Mouse (Mus musculus) c-Kit-positive CD71-positive TER-119-negative erythroid progenitor cells, embryonic 14.5 days (primary cell): ENCODE measurements around the gene Hist1h4c.

Experiments used
- DNase-seq: peaks from one replicate; pipeline ENCODE4 v3.0.0-alpha.2; 2013; ENCODE audit warnings: low read depth

Gene Hist1h4c

DNA sequence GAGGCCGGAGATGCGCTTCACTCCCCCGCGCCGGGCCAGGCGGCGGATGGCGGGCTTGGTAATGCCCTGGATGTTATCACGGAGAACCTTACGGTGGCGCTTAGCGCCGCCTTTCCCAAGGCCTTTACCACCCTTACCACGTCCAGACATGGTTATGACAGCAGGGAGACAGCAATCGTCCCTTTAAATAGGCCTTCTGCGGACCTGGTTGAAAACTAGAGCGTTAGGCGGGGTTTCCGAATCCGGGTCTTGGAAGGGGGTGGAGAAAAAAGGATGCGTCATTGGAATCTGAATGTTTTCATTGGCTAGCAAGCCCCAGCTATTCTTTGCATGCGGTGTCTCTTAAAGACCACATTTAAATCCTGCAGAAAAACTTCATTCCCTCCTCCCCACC, at the start of gene Hist1h4c:
Gene Hist1h4c, minus strand, starts transcription at position 155 of the 394 bp plus-strand sequence.
- peak; percentile 97 for DNase-seq

DNA sequence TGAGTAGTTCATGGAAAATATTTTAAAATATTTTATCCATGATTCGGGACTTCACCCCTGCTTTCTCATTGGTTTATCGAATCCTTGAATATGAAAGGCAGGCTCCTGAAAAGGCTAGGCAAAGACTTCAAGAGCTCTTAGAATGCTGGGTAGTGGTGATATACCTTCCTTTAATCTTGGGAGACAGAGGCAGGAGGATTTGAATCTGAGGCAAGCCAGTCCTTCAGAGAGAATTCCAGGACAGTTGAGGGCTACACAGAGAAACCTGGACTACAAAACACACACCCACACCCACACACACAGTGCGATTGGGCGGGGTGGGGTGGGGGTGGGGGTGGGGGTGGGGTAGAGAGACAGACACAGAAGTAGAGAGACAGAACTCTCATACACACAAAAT, 49.6 kb upstream of the Hist1h4c start:
- no peak for DNase-seq

DNA sequence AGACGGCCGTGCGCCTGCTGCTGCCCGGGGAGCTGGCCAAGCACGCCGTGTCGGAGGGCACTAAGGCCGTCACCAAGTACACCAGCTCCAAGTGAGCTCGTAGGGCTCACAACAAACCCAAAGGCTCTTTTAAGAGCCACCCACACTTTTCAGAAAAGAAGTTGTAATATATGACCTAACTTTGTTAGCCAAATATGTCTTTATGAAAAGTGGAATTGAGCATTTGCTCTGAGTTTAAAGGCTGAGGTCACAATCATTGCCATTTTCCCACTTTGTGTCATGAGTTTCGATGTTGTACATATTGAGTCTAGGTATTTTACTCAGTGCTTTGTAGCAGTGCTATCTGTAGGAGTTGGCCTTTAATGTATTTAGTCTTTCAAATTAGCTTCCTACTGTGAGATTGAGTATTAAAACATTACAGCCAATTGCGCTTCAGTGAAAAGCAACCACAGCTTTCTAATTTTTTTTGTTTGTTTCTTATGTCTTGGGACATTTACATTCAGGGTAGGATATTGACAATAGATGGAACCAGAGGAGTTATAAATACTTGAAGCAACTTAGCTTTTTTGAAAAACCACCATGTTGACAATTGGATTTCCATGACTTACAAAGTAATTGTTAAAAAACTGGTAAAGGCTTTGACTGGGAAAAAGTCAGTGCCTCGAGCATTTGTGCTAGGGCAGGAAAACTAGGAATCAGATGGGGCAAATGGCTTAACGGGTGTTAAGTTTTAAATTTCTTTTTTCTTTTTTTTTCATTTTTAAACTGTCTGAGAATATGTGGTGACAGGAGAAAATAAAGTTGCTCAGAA, 49.0 kb upstream of the Hist1h4c start:
- no peak for DNase-seq

DNA sequence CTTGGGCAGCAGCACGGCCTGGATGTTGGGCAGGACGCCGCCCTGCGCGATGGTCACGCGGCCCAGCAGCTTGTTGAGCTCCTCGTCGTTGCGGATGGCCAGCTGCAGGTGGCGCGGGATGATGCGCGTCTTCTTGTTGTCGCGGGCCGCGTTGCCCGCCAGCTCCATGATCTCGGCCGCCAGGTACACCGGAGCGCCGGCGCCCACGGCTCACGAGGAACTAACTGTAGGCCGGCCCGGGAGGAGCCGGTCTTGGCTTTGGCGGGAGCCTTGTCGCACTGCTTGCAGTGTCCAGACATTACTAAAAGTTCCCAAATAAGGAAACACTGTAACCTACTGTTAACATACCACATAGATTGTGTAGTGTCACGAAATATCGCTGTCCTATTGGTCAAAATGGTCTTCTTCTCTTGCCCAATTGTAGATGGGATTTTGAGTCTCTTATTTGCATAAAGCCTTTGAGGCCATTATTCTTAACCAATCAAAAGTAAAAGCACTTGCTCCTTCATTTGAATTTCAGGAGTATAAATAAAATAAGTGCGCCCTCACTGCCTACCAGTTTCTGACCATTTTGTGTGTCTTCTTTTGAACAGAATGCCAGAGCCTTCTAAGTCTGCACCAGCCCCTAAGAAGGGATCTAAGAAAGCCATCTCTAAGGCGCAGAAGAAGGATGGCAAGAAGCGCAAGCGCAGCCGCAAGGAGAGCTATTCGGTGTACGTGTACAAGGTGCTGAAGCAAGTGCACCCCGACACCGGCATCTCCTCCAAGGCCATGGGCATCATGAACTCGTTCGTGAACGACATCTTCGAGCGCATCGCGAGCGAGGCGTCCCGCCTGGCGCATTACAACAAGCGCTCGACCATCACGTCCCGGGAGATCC, 48.2 kb upstream of the Hist1h4c start, which contains the start of gene Hist1h2bb:
Gene Hist1h2bb, plus strand, starts transcription at position 534 of the 880 bp plus-strand sequence.
- DNase-seq = peak; percentile 93

DNA sequence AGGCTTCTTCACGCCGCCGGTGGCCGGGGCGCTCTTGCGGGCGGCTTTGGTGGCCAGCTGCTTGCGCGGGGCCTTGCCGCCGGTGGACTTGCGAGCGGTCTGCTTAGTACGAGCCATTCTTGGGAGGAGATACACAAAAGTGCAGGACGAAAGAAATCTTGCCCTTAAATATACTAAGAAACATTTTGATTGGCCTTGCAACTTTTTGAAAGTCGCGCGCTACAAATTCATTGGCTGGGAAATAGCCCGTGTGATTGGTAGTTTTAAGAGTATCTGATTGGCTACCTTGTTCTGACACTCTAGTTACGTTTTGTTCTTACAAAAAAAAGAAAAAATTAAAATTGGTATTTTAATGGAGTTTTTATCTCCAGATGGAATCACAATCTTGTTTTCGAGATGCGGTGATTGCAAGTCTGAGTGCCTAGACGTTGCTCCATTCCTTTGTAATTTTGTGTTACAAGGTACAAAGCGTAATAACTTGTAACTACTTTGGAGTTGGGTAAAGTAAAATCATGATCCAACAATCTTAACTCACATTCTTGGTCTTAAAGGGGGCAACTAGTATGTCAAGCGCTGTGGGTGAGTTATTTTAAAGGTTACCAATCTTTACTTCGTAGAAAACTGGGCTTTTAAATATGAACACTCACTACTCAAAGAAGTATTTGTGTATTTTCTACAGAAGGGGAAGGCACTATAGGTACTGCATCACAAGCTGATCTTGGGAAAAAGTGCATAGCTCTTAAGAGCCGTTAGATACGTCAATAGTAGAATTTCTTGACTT, 47.3 kb upstream of the Hist1h4c start, which contains the start of gene Hist1h3c:
Gene Hist1h3c, minus strand, starts transcription at position 222 of the 781 bp plus-strand sequence.
- DNase-seq = peak; percentile 92

DNA sequence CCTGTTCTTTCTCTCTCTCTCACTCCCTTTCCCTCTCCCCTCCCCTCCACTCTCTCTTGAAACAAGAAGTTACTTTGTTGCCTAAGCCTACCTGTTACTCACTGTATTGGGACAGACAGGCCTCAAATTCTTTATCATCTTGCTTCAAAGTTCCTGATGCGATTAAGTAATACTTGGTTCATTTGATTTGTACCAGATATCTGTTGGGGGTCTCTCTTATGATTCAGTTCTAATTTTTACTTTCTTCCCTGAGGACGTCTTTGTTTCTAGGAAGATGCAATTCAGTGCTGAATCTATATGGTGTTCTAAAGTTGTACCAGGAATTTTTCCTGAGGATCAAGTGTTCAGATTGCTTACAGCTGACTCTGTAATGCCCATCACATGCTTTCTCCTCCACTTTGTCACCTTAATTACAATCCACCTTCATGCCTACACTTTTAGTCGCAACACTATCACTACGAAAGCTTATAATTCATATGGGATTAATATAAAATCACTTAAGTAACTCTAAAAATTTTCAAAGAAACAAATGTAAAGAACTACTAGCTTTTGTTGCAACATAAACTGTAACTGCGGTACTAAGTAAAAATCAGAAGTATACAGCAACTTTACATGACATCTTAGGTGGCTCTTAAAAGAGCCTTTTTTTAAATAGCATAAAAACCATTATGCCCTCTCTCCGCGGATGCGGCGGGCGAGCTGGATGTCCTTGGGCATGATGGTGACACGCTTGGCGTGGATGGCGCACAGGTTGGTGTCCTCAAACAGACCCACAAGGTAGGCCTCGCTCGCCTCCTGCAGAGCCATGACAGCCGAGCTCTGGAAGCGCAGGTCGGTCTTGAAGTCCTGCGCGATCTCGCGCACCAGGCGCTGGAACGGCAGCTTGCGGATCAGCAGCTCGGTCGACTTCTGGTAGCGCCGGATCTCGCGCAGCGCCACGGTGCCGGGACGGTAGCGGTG, 46.4 kb upstream of the Hist1h4c start:
- no peak for DNase-seq

DNA sequence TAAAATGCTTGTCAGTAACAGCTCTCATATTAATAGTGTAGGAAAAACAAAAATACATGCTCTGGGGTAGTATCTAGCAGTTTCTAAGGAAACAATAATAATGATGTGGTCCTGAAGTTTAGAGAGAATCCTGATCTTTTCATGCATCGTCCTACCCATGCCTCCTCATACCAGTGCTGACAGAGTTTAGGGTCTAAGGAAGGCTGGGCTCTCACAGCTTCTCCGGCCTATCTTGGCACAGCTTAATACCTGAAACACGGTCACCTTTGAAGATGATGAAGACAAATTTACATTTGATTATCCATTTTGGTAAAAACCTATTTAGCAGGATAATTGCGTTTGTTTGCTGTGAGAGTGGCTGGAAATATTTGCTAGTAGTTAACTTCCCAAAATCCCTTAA, 45.7 kb upstream of the Hist1h4c start:
- DNase-seq = no peak

DNA sequence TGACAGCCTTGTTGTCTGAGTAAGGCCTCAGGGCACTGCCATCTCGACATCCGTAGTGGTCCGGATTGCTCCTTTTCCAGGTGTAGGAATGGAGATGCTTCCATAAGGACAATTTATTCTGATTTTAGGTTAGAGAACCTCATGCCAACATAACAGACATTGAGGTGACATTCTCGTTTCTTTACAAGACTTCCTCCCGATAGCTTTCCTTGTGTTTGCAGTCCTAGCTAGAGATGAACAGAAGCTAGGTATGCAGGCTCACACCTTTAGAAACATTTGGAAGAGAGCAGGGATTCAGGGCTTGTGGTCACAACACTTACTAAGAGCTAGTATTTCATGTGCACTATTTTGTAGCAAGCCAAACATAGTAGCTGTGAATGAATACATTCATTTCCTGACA, 45.0 kb upstream of the Hist1h4c start:
- no peak for DNase-seq

DNA sequence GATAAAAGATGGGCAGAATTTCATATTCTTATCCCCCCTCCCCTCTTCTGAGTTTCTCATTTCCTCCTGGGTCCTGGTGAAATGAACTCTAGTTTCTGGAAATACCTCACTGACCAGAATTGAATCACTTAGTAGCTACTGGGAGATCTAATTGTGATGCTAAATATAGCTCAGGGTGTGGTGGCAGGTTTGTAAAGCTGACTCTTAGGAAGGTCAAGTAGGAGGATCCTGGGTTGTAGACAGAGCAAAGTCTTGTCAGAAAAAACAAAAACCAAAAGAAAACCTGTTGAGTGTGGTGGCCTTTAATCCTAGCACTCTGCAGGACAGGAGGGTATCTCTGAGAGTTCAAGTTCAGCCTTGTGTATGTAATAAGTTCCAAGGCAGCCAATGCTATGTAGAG, 43.8 kb upstream of the Hist1h4c start:
- DNase-seq = no peak

DNA sequence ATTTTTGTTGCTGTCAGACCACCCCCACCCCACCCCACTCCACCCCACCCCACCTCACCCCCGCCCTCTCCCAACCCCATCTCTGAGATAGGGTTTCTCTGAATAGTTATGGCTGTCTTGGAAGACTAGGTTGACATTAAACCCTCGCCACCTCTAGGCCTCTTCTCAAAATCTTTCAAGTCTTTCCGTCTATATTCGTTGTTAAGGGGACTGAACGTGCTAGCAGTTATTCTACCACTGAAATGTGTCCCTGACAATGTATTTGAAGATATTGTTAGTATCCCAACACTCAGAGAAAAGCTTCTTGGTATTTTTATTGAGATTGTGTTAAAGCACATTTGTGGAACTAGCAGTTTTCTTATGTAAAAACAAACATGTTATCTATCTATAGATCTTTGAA, 42.7 kb upstream of the Hist1h4c start:
- peak; percentile 15 for DNase-seq

DNA sequence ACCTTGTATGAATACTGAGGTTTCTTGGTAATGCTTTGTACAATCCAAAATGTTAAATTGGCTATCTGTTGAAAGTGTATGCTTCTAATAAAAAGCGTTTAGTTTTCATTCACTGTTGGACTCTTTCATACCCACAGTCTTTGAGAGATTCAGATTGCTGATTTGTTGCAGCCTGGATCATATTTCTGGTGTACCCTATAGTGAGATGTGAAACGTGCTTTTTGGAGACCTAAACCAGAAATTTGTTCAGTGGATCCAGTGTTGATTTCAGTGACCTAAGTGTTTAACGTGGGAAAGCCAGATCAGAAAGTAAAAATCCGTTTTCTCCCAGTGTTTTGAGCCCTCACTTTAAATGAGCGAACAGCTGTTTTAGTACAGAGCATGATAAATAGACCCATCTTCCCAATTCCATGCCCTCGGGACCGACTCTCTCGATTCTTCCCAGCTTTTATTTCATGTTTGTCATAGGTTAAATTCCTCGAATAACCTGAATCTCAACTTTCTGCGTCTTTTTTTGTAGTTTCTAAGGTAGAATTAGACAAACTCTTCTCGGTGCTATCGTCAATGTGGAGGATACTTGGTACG, 42.1 kb upstream of the Hist1h4c start:
- DNase-seq = peak; percentile 15

DNA sequence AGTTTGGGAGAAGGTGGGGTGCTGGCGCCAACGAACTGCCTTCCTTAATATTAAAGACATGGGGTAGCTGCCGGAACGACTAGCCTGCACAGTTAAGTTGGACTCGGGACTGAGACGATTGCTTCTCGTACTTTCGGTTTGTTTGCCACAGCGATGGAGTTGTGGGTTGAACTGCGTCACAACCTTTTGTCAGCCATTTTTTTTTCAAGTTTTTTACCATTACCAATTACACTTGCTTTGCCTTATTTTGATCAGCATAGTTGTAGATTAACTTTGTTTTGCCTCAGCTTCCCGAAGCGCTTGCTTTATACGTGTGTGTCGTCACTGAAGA, 41.6 kb upstream of the Hist1h4c start:
- DNase-seq = no peak

DNA sequence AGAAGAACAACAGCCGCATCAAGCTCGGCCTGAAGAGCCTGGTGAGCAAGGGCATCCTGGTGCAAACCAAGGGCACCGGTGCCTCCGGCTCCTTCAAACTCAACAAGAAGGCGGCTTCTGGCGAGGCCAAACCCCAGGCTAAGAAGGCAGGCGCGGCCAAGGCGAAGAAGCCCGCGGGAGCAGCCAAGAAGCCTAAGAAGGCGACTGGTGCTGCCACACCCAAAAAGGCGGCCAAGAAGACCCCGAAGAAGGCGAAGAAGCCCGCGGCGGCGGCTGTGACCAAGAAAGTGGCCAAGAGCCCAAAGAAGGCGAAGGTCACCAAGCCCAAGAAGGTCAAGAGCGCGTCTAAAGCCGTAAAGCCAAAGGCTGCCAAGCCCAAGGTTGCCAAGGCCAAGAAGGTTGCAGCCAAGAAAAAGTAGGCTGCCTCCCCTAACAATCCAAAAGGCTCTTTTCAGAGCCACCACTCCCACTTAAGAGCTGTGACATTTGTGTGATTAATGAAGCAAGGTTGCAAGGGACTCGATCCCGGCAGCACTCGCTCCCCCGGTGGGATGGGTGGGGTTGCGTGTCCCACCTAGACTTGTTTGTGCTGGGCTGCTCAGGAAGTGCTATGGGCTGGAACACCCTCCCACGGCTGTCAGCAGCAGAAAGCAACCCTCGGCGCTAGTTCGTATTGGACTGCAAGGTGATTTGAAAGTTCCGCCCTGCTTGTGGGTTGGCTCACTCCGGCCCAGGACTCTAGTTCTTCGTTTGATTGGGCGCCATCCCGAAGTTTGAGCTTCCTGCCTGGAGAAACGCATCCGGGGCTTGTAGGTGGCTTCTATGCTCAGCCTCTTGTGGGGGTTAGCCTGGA, 41.0 kb upstream of the Hist1h4c start:
- peak; percentile 90 for DNase-seq

DNA sequence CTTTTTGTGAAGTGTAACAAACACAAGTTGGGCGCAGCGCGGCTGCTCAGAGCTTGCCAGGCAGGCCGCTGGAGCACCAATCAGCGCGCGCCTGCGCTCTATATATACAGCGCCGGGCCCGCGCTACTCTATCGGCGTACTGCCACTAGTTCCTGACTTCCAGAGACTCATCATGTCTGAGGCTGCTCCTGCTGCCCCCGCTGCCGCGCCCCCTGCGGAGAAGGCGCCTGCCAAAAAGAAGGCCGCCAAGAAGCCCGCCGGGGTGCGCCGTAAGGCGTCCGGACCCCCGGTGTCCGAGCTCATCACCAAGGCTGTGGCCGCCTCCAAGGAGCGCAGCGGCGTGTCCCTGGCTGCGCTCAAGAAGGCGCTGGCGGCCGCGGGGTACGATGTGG, 40.4 kb upstream of the Hist1h4c start, which contains the start of gene Hist1h1c:
Gene Hist1h1c, plus strand, starts transcription at position 132 of the 392 bp plus-strand sequence.
- DNase-seq = peak; percentile 83

DNA sequence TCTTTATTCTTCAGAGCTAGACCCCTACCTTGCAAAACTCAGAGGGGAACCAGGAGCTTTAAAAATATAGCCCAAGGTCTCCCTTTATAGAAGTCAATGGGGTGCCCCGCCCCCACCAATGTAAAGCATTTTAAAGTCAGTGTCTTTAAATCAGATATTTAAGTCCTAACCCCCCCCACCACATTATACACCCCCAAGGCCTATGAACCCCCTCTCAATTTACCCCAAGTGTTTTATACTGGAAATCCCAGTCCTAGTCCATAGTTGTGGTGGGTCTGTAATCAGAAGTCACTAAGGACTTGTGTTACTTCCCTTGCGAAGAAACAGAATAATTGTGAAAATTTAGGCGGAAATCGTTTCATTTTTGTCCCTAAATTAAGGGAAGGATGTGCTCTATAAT, 39.8 kb upstream of the Hist1h4c start:
- DNase-seq = peak; percentile 23

DNA sequence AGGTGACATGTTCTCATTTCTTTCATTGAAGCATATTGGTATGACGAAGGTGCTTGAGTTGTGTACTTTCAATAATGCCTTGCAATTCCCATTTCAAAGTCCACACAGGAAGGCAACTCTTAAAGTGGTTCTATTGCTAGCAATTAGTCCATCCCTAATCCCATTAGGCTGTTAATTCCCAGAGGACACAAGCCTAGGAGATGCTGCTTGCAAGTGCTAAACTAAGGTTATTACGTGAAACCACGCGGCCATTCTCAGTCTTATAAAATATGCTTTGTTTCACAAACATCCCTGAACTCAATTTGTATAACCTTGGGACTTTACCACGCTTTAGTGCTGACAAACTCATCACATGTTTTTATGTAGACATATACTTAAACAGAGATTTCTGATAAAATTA, 38.8 kb upstream of the Hist1h4c start:
- no peak for DNase-seq

DNA sequence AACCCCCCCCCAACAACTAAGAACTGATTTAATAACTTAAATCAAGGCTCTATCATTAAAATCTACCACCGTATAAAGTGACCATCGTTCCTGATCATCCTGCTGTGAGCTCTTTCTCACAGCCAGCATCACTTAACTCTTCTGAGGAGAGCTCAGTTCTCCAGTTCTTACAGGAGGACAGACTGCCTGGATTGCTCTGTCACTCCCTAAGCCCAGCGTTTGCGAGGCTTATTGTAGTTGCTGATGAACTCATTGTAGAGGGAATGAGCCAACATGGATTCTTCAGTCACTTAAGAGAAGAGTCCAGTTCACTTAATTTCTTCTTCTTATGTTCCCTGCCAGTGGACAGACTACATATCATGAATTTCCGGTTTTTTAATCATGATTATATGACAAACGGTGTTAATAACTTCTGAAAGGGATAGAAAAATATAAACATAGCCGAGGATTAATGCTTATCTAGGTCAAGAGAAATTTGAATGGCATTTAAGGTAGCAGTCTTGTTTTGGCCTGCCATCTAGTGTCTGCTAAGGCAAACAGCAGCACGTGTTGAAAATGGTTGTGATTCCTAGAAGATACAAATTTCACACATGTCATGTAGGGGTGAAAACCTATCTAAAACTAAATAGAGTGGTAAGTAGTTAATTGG, 34.0 kb upstream of the Hist1h4c start:
- DNase-seq = peak; percentile 32

DNA sequence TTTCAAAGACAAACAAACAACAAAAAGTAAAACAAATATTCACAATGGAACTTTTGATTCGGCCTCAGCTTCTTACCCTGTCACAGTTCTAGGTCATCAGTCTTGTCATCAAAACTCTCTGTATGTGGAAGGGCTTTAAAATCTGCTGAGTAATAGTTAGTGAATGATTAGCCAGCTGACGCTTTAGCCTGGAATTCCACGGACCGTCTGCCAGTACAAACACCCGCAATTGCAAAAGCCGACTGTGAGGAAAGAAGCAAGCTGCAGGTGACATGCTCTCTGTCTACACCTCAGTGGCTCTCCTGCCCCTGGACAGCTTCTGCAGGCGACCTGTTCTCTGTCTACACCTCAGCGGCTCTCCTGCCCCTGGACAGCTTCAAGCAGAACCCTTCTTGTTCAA, 32.2 kb upstream of the Hist1h4c start:
- no peak for DNase-seq

DNA sequence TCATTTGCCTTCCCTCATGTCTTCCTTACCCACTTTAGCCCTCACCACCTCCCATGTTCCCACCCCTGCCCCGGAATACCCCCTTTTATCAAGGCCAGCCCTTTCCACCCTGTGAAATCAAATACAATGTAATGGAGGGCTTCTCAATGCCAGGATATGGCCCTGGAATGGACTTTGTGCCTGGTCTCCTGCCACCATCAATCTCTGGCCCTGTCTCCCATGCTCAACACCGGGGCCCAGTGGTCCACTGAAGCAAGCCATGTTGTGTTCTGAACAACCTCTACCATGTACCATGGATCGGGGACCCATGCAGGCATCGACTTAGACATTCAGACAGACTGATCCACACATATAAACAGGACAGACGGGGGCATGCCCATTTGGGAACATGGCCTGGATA, 31.5 kb upstream of the Hist1h4c start:
- DNase-seq = no peak
